Comparison of ENCODE assay signal across 17 mouse cellular contexts in genomic region chrX:106197308-106197707, GRCm38 (mm10). TPM values are rescaled to one million over a fixed set of nuclear protein-coding genes. Genes with fewer than 3 reads are reported as not detected.
A peak's percentile ranks its signal among the peaks of the same experiment; 100 is the strongest.
DNase-seq lines count a peak whose midpoint lies in the region; TF ChIP-seq lines count a peak whose summit lies in the region.
"Had no signal": no experiment of that assay in that cellular context is flagged by ENCODE, and none has a peak within 500 bp of the region (broad histone marks: within the 10 kb centered on the region; RNA-seq: fewer than 3 reads in every experiment).

No protein-coding gene starts in this region.

- H3K36me3 ChIP-seq in heart, adult 2 months (ENCODE audit: control insufficient read depth, insufficient read depth, low read length), result peaks cover 4% of the 10 kb centered on the region
- peaks cover 98% of the 10 kb centered on the region for H3K36me3 ChIP-seq in forebrain, embryonic 10.5 days (replicated peaks)

- no peaks in the 10 kb centered on the region for H3K79me2 ChIP-seq in heart, adult 2 months (replicated peaks; ENCODE audit: control insufficient read depth, insufficient read depth, low read length)

- no peak for TF ChIP-seq POLR2A in heart, adult 2 months (IDR thresholded peaks at IDR 0.05; ENCODE audit: insufficient read depth, low read depth, low read length)

- DNase-seq in heart, adult 2 months, result no peak
- no peak for DNase-seq in heart, postnatal 14 days
- DNase-seq in lung, postnatal 36 days, result peak; percentile 15
- no peak for DNase-seq in lung, postnatal 14 days
- peak; percentile 50 for DNase-seq in R1 (ENCODE audit: low read depth, low spot score)
- peak; percentile 2 to 11 for DNase-seq in natural killer cell, adult 2 months (ENCODE audit: low spot score in 2 of 2)
- DNase-seq in forebrain, embryonic 10.5 days (ENCODE audit: extremely low spot score, low spot score), result no peak
- no peak for DNase-seq in cerebellum, adult 11-12 months
- DNase-seq: lung, embryonic 14.5 days; midbrain, embryonic 14.5 days; spleen, adult 18-20 months had no signal

- H3K4me1 ChIP-seq in heart, adult 2 months (ENCODE audit: control insufficient read depth, insufficient read depth, low read length), result no peaks in the 10 kb centered on the region
- no peaks in the 10 kb centered on the region for H3K4me1 ChIP-seq in forebrain, embryonic 10.5 days
- H3K4me1 ChIP-seq: hindbrain, embryonic 12.5 days had no signal

- H3K27me3 ChIP-seq in heart, adult 2 months (ENCODE audit: control insufficient read depth, insufficient read depth, low read length), result no peaks in the 10 kb centered on the region
- no peaks in the 10 kb centered on the region; the same call in none of the 2 replicates for H3K27me3 ChIP-seq in forebrain, embryonic 10.5 days (ENCODE audit: poor library complexity, severe bottlenecking)
- H3K27me3 ChIP-seq: hindbrain, embryonic 12.5 days had no signal

- peak; percentile 53 for TF ChIP-seq CTCF in heart, adult 2 months (IDR thresholded peaks at IDR 0.05)

- H3K9me3 ChIP-seq in forebrain, embryonic 10.5 days, result no peaks in the 10 kb centered on the region
- H3K9me3 ChIP-seq: hindbrain, embryonic 12.5 days had no signal

- WGBS in heart, adult 2 months, result 64% methylated on average over 5 of the region's 5 CpGs
- 68% methylated on average over 5 of the region's 5 CpGs for WGBS in forebrain, embryonic 10.5 days

- intact Hi-C loops in heart, adult 2 months (cut with DNase I), result no loop called here
- intact Hi-C loops in heart, postnatal 14 days (cut with DNase I), result no loop called here

- no peak overlapping the region for H3K4me3 ChIP-seq in heart, adult 2 months
- H3K4me3 ChIP-seq in forebrain, embryonic 10.5 days, result no peak overlapping the region
- H3K4me3 ChIP-seq: hindbrain, embryonic 12.5 days had no signal

- H3K27ac ChIP-seq in heart, adult 2 months, result no peak overlapping the region
- no peak overlapping the region for H3K27ac ChIP-seq in forebrain, embryonic 10.5 days
- H3K27ac ChIP-seq: hindbrain, embryonic 12.5 days had no signal

- TF ChIP-seq EP300 in heart, adult 2 months (IDR thresholded peaks at IDR 0.05; ENCODE audit: insufficient read depth, low read depth, low read length), result no peak

- no peak overlapping the region for H3K9ac ChIP-seq in heart, adult 2 months (ENCODE audit: low read depth, low read length)
- H3K9ac ChIP-seq: hindbrain, embryonic 12.5 days; lung, embryonic 14.5 days had no signal

RNA-seq across cellular contexts. Expression of gene Pgk1, which starts 10.4 kb away (rescaled TPM):
- 100 to 1,000 TPM; 424 to 456 TPM for total RNA-seq in heart, adult 2 months (2021)
- 237 and 484 TPM in 2 replicates for polyA plus RNA-seq in heart, adult 2 months (2012; rRNA removed)
- 100 to 1,000 TPM; 554 to 629 TPM for total RNA-seq in heart, postnatal 14 days (2021)
- 622 and 624 TPM in 2 replicates for polyA plus RNA-seq in forebrain, embryonic 10.5 days (2016; fragmentation: Nextera tagmentation; extraction: Ambion mirVana)

RNA-seq across cellular contexts. Expression of gene Taf9b, which starts 23.6 kb away (rescaled TPM):
- 10 to 100 TPM in 1 of 2 experiments, 1 to 10 TPM in 1; 8.2 to 10.1 TPM for total RNA-seq in heart, adult 2 months (2021)
- 8.0 and 13.5 TPM in 2 replicates for polyA plus RNA-seq in heart, adult 2 months (2012; rRNA removed)
- total RNA-seq in heart, postnatal 14 days (2021), result 10 to 100 TPM in 1 of 2 experiments, 1 to 10 TPM in 1; 8.5 to 10.7 TPM
- 8.1 and 8.8 TPM in 2 replicates for polyA plus RNA-seq in forebrain, embryonic 10.5 days (2016; fragmentation: Nextera tagmentation; extraction: Ambion mirVana)

RNA-seq across cellular contexts. Expression of gene Tlr13, which starts 54.3 kb away (rescaled TPM):
- 1 to 10 TPM; 1.7 to 1.8 TPM for total RNA-seq in heart, adult 2 months (2021)
- 0.57 and 0.82 TPM in 2 replicates for polyA plus RNA-seq in heart, adult 2 months (2012; rRNA removed)
- total RNA-seq in heart, postnatal 14 days (2021), result 1 to 10 TPM; 1.5 to 1.7 TPM
- polyA plus RNA-seq in forebrain, embryonic 10.5 days (2016; fragmentation: Nextera tagmentation; extraction: Ambion mirVana), result 0.10 and 0.12 TPM in 2 replicates

RNA-seq across cellular contexts. Expression of gene Fnd3c2, which starts 57.9 kb away (rescaled TPM):
- not detected for total RNA-seq in heart, adult 2 months (2021)
- not detected in 2 replicates for polyA plus RNA-seq in heart, adult 2 months (2012; rRNA removed)
- not detected for total RNA-seq in heart, postnatal 14 days (2021)
- not detected in 2 replicates for polyA plus RNA-seq in forebrain, embryonic 10.5 days (2016; fragmentation: Nextera tagmentation; extraction: Ambion mirVana)
- total RNA-seq: heart, adult 8-10 months; left cerebral cortex, postnatal 14 days; neutrophil, adult 5-6 weeks had no signal
- polyA plus RNA-seq: activated CD4-positive, CD25-positive, alpha-beta regulatory T cell, adult 4 months; hindbrain, embryonic 12.5 days; kidney, embryonic 16.5 days; lung, embryonic 14.5 days; midbrain, embryonic 14.5 days had no signal

Comparison
In these comparisons a context has a peak if more than half of its experiments do, and no peak if none do; other contexts are left out.
1. DNase-seq: peak in lung, postnatal 36 days (single experiment), R1 (single experiment) and natural killer cell, adult 2 months (2 of 2); none in heart, adult 2 months (0 of 2), heart, postnatal 14 days (0 of 2), lung, postnatal 14 days (single experiment), forebrain, embryonic 10.5 days (single experiment) and cerebellum, adult 11-12 months (single experiment).